Mouse (Mus musculus) naive thymus-derived CD4-positive, alpha-beta T cell, adult 2 months (primary cell): ENCODE measurements around the gene Meltf.

Source experiments
- DNase-seq: peaks from one replicate; pipeline ENCODE4 v3.0.0-alpha.2; 2011; ENCODE audit warnings: low read depth

The Meltf gene

DNA sequence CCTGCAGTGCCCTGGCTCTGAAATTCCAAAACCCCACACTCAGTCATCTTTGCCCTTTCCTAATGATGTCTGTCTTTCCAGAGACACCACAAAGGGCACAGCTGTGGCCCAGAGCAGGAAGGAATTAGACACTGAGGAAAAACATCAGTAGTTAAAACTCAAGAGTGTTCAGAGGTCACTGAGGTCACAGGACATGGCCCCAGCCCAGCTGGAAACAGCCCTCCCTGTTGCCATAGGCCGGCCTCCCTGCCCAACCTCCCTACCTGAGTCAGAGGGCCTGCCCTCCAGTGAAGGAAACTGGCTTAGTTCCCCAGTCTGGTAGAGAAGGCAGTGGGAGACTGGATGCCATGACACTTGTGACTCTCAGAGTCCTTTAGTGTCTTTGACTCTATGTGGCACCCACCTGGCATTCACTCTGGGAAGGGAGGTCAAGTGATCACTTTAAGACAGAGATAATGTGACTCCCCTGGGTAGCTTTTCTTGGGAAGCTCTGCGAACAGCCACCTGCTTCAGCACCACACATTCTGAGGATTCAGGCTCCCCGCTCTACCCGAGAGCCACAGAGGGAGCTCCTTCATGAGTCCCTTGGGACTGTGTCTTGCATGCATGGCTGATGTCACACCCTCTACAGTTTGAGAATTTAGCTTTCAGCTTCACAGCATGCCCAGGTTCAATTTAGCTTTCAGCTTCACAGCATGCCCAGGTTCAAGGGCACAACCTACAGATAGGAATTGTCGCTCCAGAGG, 15.0 kb downstream of the Meltf start:
- DNase-seq: no peak

DNA sequence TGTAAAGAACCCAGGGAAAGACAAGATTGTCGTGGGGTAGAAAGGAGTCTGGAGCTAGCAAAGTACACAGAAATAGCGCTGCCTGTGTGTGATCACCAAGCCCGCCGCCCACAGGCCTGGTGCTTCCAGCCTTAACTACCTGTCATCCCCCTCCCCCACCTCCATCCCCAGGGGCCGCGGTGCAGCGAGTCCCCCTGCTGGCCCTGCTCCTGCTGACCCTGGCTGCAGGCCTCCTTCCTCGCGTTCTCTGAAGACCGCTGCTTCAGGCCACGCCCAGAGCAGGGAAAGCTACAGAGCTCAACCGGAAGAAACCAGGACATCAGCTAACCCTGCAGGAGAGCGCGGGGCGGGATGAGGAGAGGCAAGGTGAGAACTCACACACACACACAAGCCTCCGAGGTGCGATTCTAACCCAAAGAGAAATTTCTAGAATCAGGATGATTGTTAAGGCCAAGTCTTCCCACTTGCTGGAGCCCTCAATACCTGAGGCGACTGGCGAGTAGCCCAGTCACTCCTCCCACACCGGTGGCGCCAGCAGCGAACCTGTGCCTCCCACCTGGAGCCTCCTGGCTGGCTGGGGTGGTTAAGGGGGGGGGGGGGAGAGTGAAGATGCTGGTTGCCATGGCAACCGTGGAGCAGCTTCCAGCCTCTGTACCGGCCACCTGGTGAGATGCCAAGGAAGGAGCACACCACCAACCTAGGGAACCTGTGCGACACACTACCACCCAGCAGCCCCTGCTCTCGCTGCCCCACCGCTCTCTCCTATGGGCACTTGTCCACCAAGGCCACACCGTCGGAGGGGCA, 18.6 kb downstream of the Meltf start:
- DNase-seq: no peak

DNA sequence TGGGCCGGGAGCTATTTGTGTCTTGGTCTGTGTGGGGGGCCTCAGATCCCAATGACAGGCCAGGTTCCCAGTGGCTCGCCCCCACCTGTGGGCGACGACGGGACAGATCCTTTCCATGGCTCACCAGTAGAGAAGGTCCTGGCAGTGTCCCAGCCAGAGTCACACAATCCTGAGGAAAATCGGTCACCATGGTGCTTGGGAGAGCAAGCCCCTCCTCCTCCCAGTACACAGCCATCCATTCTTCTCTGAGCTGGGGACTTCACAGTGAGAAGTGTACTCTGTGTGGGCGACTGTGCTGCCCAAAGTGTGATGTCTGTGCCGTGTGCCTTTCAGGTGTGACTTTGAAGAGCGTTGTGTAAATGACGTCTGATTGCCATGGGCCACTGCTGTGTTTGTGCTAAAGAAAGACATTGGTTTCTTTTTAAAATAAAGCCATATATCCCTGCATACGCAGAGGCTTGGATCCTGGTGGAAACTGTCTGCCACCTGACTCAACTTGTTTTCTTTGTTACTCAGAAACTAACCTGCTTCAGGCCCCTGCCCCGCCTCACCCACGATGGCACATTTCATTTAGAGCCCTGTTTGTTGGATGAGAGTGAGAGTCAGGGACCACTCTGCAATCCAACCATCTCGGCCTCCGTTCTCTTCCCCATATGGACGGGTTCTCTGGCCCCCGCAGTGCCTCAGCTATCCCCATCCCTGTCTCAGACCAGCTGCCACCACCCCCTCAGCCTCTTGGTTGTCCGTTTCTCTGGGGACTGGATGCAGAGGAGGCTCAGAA, 20.1 kb downstream of the Meltf start:
- DNase-seq: no peak

DNA sequence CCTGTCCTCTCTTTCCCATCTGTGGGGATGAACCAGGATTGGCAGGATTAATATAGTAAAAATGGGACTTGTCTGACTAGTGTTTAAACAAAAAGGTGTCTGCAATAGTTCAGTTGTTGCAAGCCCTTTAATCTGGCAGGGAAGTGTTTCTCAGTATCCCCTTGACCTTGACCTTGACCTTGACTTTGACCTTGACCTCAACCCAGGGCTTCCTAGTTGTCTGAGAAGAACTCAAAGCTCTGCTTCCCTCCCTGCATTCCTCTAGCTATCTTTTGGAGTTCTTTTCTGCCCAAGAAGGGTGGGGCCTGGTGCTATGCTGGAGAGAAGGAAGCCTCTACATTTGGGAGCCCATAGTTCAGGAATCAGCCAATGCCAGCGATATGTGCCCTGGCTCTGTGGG, 23.3 kb downstream of the Meltf start:
- no peak for DNase-seq

DNA sequence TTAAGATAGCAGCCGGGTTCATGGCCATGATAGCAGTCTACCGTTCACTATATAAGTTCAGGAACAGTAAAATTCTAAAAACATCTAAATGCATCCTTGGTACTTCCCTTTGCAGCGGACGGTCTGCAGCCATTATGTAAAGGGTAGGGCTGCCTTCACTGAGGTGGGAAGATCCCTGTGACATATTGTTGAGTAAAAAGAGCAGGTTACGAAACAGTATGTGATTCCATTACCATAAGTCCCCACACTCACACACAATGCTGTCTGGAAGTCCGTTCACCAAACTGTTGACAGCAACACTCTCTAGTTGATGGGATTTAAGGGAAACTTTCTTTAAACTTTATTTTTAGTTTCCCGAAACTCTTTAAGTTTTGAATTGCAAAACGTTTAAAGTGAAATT, 24.6 kb downstream of the Meltf start:
- no peak for DNase-seq

DNA sequence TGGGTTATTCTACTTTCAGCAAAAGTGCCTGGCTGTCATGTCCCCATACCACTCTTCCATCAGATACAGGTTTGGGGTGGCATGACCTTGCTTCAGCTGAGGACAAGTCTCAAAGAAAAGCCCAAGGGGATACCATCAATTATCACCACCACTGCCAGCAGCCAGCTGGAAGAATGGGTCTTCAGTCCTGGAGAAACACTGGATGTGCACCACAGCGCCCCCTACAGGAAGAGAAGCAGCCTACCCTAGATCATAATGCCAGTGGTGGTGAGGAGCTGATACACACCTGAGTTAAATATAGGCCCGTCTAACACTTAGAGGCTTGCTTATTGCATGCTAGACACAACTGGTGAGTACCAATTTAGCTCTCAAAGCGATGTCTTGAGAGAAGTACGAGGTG, 26.7 kb downstream of the Meltf start:
- DNase-seq: peak; percentile 18

DNA sequence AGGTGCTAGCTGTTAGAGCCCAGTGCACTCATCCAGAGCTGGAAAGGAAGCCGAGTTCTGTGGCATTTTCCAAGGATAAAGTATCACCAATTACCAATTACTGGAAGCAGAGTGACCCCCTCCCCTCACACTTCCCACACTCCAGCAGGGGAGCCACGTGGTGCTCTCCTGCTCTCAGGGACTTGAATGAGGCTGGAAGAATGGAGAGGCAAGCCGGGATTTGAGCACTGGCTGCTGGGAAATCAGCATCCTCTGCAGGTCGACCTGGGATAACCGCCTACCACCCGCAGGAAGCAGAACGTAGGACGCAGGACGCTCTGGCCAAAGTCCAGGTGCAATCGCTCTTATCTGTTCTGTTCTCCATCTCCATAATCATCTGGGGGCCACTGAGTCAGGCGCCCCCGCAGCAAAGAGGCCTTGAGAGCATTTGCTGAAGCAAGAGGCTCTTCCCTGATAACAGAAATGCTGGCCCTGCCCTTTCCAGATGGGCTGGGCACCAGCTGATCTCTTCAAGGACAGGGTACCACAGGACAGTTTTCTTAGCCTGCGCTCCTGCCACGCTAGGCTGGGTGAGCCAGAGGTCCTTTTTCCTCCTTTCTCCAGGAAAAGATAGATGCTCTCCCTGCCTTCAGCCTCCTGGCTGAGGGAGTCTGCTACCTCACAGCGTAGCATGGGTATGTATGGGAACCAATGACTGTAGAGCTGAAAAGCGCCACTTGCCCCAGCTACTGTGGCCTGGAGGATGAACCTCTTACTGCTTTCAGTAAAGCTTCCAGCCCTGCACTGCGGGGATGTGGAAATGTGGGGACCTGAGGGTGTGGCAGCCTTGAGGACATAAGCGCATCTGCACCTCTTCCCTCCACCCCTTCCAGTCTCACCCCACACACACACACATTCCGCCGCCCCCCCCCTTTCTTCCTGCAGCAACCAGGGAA, 27.5 kb downstream of the Meltf start:
- no peak for DNase-seq

DNA sequence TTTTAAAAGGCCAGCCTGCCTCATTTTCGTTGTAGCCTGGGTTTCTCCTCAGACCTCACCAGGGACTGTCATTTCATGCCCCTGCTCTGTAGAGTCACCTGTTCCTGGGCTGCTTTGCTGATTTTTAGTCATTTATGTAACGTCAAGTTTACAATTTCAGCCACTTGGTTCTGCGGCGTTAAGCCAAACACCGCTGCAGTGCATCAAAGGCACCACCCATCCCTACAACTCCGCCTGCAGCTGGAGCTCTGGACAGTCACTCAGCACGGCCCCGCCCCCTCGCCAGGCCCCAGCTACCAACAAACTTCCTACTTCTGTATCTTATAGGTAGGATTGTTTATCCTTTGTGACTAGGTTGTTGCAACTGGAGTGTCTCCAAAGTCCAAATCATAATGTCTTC, 28.3 kb downstream of the Meltf start:
- DNase-seq: no peak

DNA sequence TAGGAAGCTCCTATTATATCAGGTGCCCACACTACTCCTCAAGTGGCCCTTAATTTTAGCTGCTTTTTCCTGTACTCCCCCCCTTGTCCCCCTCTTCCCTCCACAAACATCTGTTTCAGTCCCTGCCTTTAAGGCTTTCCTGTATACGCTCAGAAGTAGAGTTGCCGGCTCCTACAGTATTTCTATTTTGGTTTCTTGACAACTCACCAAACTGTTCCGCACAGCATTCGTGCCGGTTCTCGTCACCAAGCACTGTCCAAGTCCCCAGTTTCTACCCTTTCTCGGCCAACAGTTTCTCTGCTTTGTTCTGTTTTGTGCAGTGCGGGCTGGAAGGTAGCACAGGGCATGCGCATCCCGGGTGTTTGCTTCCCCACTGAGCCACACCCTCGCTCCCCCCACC, 30.3 kb downstream of the Meltf start:
- no peak for DNase-seq

DNA sequence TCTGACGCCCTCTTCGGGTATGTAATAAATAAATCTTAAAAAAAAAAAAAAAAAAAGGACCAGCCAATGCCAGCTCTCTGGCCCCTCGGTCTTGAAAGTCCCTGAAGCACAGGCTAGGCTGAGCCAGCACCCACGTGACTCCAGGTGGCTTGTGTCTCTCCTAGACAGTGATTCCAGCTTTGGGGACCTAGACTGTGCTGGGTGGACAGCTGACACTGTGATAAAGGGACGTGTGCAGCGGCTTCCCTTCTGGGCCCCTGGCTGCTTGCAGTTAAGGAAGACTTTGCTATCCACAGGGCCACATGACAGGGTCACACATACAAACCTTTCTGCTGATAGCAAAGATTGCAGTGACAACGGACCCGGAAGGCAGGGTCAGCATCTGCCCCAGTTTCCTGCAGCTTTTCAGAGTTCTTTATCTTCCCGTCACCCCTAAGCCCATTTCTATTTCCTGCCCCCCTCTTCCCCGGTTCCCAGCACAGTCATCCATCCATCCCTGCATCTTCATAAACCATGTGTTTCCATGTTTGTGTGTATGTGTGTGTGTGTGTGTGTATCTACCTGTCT, 31.8 kb downstream of the Meltf start:
- no peak for DNase-seq

DNA sequence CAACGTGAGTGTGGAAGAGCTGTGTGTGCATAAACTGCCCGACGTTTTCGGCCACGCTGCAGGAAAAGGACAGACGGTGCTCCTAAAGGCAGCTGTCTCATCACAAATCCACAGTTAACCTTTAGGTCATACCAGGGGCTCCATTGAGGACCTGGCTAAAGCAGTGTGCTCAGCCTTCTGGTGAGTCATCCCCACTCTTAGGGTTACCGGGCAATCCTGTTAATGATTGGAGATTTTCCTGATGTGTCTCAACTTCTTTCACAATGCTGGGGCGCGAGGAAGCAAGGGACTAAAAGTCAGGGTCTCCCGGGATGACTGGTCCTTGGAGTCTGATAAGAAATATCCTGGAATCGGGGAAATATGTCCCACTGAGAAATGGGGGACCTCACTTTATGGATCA, 39.2 kb downstream of the Meltf start:
- no peak for DNase-seq

DNA sequence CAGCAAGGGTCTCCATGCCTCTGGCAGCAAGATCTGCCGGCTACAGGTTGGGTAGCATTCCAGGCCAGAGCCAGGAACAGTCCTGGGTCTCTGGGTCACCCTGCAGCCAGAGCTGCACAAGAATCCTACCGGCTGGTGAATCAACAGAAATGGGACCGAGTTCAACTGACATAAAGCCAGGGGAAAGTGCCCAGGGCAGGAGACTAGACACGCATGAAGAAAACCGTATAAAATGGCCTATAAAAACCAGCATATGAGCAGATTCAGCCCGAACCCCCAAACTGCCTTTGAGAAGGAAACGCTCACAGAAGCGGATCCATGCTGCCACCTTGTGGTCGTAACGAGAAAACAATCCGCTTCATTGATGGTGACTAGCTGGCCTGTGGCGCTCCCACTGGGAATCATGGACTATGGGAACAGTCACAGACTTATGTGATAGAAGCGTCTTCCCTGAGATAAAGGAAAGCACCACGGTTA, 39.7 kb downstream of the Meltf start:
- DNase-seq: peak; percentile 75

DNA sequence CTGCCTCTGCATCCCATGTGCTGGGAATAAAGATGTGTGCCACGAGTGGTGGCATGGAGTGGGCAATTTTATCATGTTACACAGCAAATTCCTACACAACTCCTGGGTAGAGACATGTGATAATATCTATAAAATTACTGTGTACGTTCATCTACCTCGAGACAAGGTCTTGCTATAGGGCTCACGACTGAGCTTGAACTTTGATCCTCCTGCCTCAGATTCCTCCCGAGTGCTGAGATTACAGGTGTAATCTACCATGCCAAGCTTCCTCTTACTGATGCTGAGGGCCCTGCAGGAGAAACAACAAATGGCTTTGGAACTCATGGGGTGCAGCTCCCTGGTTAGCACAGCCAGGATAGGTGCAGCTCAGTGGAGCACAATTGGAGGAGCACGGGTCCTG, 45.8 kb downstream of the Meltf start:
- DNase-seq: no peak

DNA sequence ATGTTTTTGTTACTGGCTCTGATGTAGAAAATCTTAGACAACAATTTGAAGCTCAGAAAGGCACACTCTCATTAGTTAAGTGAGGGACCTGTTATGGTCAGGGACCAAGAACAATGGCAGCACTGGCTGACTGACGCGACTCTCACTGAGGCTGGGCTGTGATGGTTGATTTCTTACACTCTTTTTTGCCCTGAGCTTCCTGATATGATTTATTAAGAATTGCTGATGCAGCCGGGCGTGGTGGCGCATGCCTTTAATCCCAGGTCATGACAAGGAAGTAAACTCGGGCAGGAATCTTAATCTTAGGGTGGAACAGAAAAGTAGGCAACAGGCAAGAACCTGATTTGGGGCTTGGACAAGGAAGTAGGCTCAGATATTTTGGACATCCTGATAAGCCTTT, 47.5 kb downstream of the Meltf start:
- no peak for DNase-seq

DNA sequence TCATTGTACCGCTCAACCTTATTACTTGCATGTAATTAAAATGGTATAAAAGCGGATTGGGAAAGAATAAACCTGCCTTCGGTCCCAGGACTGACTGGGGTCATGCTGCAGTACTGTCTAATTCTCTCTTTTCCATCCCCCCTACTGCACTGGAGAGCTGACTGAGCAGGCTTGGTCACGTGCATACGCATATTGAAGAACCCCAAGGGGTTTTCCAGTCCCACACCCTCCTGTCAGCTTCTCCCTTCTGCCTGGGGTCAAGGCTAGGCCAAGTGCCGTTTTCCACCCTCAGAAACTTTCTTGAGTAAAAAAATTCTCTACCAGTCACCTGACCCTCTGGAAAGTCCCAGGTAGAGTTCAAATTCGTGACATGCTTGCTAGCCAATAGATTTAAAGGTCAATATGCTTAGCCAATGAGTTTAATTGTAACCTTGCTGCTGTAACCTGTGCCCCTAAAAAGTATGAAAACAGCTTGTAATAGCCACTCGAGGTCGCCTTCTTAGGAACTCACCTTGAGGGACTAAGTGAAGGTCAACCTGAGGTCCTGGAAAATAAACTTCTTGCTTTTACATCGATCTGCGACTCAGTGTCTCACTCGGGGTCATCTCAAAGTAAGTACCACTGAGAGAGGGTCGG, 48.1 kb downstream of the Meltf start:
- no peak for DNase-seq

DNA sequence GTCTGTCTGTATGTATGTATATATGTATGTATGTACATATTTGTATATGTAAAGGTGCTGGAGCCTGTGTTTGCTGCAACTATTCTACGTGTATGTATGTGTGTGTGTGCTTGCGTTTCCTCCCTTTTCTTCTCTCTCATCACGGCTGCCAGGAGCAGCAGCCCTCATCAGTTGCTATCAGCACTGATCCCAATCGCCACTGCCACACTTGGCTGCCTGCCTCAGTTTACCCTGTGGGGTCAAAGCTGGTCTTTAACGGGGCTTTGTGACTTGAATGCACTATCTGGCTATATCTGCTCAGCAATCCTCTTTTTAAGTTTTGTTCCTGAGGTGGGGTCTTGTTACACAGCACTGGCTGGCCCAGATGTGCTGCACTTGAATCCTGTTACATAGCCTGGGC, 48.8 kb downstream of the Meltf start:
- DNase-seq: no peak

DNA sequence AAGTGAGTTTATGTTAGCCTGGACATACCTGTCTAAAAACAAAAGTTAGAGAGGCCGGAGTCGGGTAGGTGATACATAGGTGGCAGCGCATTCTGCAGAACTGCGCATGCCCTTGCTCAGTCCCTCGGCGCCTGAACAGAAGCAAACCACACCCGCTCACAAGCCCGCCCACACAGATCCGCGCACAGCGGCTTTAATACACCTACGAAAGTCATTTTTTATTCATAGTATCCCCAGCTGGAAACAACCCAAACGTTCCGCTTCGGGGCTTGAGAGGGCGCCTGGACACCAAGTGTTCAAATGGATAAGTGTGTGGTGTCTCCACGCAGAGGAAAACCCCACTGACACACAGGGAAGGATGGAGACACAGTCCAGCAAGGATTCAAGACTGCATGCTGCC, 52.7 kb downstream of the Meltf start:
- no peak for DNase-seq

DNA sequence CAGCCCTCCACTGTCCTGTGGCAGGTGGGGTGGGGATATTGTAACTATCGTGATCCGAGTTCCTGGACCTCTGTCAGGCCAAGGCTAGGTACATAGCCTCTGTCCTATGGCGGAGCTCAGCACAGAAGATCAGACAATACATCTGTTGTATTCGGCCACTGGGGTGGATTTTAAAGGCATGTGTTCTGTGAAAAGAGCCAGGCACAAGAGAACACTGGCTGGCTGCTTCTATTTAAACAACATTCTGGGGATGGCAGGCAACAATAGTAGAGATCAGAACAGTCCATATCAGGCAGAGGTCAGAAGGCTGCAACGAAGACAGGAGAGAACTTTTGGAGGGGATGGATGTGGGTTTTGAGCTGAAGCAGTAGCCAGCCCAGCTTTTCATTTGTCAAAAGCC, 53.6 kb downstream of the Meltf start:
- no peak for DNase-seq

DNA sequence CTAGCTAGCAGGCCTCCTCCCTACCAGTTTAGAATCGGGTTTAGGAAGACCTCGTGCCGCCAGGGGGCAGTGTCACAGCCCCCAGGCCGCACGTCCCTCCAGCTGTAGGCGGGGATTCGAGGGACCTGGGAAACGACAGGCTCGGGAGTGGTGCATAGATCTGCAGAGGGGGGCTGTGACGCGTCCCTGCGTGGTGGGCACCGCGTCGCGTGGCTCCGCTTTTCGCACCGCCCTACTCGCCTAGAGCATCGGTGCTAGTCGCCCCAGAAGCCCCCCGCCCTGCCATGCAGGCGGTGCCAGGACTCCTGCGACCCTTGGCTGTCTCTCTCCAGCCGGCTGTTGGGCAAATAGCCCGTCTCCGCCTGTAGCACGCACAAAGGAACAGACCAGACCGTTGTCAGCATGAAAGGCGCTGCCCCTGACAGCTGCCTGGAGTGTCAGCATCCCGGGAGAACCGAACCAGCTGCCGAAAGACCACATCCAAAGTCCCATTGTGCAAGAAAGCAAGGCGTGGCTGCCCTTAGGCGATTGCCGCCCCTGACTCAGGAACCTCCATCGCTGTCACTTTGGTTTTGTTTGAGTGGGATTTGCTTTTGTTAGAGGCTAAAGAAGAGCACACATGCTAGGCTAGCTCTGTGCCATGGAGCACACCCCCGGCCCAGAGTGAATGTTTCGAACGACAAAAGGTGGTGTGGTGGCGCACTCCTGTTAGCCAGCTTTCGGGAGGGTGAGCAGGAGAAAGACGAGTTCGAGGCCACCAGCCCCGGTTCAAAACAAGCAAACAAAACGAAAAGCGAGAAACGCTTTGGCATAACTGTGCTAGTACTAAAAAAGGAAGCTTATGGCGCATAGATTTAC, 54.5 kb downstream of the Meltf start:
- peak; percentile 83 for DNase-seq
